Mouse (Mus musculus) natural killer cell, adult 2 months (primary cell): ENCODE measurements around the gene Slc25a40.

Experiments
- DNase-seq, 2 experiments: peaks; one replicate each; pipeline ENCODE4 v3.0.0; 2022; ENCODE audit warnings: low spot score in 2 of 2

The Slc25a40 gene

DNA sequence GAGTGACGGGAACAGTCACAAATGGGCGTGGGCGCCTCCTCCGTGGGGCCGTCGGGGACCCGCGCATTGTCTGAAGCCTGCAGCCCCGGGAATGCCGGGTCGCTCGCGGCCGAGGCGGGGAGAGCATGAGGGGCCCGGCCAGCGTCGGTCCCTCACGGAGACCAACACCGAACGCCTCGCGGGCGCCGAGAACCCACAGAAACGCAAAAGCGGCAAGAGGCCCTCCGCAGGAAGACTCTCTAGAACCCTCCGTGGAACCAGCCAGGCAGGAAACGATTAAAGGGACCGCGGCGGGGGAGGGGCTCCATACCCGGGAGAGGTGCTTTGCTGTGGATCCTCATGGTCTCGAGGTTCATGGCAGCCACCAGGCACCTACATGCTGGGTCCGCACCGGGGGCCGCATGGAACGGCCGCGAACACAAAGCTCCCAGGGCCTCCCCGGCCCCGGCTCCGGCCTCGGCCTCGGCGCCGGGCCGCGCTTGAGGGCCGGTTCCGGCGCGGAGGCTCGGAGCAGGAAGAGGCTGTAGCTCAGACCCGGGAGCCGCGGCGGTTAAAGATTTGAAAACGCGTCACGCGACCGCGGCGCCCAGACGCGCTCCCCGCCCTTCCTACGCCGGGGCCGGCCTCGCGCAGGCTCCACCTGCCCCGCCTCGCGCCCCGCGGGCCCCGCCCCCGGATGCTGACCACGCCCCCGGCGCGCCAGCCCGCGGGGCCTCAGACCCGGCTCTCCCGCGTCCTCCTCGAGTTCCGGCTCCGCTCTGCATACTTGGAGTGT lies at the start of gene Slc25a40, which contains the start of gene Dbf4:
Gene Slc25a40 (plus strand): TSS at position 694 of the 775 bp plus-strand sequence.
Gene Dbf4 (minus strand): TSS at position 560 of the 775 bp plus-strand sequence.
- peak; percentile 88 to 92 for DNase-seq

DNA sequence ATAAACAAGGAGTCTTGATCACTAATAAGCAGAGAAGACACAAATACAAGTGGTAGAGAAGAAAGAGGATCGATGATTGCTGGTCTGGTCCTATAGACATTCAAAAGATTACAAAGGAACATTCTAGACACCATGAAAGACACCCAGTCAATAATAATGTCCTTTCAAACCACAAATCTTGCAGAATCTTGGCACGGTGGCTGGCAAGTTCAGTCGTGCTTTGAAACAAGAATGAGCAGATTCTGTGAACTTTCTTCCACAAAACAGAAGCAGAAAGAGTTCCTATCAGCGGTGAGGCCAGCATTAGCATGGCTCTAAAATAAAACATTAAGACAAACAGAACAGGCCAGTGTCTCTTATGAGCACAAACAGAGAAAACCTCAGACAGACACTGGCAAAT lies 49.2 kb upstream of the Slc25a40 start:
- no peak for DNase-seq

DNA sequence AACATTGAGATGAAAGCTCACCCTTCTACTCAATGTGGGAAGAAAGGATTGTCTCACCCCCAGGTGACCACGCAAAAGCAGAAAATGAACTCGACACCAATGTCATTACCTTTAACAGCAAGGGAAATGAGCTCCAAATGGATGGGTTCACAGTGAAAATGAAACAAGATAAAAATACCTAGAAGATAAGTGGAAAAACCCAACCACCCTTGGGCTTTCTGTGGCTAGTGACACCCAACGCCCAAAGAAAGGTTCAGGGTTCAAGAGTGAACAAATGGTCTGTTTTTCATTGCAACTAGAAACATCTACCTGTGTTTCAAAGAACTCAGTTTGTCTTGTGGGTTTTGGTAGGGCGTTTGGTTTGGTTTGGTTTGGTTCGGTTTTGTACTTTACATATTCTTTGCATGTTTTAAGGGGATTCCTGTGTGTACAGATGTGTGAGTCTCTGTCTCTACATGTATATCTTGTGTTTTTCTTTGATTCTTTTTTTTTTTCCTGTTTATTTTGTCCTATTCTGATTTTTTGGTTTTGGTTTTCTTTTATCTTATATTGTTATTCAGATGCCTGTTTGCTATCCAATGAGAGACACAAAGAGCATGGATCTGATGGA lies 48.2 kb upstream of the Slc25a40 start:
- no peak for DNase-seq

DNA sequence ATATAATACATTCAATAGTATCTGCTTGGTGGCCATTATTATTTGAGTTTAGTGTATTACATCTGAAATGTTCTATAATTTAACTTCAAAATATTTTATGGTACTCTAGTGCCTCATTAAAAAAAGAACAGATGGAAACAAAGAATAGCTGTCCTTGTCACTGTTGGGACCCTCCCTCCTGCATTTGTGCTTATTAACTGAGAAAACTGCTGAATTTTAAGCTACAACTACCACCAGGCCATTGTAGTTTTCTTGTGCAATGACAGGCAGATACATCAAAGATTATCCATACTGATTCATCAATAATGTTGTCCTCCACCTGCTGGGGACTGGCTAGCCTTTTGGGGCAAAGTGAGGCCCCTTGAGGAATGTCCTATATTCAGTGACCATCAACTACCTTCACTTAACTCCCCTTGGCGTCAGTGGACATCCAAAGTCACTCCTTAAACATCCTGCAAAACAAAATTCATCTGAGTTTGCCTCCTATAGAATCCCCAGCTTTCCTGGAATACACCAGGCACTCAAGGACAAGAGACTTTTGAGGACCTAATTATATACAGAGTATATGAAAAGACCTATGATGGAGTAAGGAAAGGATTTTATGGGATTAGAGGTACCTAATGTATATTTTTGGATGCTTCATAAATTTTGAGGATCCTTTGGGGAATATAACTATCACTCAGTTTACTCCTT lies 28.6 kb upstream of the Slc25a40 start:
- DNase-seq = no peak

DNA sequence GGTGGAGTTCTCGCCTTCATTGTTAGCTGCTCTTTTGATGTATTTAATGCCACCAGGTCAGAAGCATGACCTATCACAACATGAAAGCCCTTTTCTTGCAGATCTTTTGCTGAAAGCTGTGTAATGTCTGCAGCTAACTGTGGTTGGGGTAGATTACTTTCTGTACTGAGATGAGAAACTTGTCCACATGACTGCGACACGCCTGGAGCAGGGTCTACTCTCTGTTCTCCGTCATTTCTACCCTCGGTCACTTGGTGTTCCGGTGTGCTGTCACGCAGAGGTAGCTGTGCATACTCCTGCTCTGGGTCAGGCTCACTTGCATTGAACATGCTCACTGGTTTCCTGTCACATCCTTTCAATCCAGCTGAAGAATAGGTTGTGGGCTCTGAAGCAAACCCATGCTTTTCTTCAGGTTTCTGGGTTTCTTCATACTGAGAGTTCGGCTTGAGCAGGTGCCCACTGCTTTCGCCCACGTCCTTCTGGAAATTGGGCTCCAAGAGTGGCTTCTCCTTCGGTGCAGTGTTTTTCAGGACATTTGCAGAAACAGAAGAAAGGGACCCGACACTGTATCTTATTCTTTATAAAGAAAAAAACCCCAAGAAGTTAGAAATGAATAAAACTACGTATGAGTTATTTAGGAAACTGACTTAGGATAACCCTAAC lies 24.9 kb upstream of the Slc25a40 start:
- no peak for DNase-seq

DNA sequence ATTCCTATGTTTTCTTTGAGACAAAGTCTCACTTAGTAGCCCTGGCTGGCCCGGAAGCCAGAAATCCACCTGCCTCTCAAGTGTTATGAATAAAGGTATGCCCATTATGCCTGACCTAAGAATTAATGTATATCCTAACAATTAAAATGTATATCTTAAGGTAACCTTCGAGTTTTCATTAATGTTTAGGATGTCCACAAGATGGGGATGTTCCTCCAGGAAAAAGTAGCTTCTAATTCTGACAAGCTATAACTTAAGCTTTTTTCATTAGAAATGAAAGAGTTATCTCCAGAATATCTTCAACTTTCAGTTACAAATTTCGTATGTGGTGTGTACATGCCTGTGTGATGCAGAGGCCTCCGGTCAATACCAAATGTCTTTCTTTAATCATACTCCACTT lies 13.9 kb upstream of the Slc25a40 start:
- DNase-seq = no peak

DNA sequence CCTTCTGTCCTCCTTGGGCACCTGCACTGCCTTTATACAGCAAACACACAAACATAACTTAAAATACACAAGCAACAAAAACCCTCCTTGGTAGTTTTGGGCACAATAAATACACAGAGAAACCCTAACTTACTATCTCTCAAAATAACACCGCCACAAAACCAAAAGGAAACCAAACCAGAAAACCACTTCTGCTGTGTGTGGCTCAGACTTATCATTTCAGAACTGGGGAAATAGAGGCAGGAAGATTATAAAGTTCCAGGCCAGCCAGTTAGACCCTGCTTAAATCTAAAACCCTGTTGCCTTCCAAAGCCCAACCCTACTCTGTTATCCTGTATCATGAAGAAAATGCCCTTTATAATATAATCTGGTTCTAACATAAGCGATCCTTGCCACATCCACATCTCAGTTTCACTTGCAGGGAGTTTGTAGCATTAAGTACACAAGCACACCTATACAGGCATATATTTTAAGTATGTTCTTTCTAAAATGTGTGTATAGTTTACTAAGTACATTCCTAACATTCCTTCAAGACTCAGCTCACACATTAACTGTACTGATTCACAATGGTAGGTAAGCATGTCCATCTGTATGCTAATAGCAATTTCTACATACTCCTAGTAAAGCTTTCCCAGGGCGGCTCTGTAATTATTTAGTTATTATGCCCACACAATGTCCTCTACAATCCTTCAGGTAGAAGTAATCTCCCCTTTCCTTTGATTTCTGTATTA lies 5.8 kb upstream of the Slc25a40 start:
- DNase-seq = no peak

DNA sequence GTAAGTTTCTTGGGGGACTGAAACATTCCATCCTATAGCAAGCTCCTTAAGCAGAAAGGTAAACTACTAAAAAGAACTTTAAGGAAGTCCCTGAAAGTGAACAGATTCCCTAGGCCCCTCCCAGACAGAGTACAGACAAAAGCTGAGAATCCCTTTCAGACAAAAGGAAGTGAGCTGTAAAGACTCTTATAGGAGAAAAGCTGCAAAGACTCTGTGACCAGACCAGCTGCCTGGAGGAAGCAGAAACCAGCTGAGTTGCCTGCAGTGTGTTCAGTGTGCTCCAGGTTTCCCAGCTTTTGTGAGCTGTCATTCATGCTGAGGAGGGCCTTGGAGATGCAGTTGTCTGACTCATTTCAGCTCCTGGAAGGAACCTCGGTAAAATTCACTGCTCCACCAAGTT lies 5.2 kb upstream of the Slc25a40 start:
- no peak for DNase-seq

DNA sequence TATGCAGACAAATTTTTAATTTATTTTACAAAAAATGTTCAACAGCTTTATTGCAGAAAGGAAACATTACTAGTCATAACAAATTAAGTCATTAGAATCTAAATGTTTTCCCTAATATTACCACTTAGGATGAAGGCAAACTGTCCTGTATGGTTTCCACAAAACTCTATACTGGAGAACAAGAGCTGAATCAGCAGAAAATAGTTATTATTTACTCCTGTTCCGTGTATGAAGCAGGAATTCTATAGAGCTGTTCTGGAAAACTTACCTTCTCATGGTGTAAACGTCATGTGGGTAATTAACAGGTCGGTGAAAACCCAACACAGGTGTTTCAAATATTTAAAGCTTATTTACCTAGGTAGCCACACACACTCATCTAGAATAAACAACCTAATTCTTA lies 1.2 kb upstream of the Slc25a40 start:
- DNase-seq = no peak

DNA sequence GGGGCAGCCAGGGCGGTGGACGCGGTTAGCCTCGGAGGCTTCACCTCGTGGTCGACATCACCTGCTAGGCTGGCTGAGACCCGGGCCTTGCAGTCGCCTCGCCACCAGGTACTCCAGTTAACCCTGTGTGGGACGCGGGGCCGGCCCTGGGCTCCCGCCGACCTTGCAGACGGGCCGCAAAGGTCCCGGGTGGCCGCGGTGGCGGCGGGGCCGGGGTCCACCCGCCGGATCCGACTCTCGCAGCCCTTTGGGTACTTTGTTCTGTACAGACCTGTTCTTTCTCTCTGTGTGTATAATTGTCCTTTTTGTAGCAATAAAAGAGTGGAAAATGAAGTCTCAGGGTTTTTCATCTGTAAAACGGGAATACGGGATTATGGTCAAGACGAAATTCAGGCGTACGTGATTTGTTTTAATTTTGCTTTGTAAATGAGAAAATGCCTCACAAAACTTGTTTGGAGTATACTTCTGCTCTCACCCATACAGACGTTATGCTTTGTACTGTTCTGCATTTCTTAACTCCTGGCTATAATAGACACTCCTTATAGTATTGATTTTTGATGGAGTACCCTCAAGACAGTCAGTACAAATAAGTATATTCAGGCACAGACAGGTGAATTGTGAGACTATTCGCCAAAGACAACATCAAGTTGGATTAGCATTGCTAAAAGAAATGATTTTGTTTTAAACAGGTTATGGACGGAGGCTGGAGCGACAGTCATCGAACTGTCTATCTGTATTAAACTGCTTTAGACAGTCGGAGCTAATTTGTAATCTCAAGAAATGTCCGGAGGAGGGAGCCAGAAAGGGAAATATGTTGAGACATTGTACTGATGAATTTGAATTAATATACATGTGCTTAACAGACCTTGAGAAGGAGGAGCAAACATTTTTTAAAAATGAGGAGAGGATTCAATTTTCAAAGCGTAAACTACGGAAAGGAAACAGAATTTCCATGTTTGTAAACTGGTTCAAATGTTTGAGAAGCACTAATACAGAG lies 580 bp downstream of the Slc25a40 start:
- peak in 1 of 2 experiments; percentile 19 for DNase-seq

DNA sequence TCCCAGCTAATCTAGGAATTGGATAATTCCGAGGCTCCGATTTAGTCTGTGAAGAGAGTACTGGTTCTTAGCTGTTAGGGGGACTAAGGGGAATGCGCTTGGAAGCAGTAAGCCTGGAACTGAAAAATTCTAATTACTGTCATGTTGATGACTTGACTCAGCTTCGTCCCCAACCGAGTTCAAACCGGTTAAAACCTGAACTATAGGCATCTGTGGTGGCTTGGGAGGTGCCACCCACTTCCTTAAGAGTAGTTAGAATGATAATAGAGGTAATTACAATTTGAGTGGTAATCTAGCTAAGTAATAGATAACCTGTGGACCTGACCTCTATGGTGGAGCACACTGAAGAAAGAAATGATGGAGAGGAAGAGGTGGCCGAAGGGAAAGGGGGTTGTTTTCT lies 1.5 kb downstream of the Slc25a40 start:
- DNase-seq = peak in 1 of 2 experiments; percentile 15

DNA sequence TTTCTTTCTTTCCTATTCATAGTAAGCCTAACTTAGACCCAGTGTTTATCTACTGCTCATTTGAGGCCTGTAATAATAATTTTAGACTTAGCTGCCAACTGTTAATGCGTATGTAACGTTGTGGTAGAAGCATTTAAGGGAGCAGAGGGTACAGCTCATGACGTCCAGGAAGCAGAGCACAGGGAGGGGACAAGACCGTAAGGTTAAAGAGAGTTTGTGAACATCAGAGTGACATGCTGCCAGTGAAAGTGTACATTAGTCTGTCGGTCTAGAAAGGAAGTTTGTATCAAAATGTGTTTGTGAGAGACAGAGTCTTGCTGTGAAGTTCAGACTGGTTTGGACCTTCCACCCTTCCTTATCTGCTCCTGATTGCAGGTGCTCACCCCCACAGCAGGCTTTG lies 3.2 kb downstream of the Slc25a40 start:
- no peak for DNase-seq

DNA sequence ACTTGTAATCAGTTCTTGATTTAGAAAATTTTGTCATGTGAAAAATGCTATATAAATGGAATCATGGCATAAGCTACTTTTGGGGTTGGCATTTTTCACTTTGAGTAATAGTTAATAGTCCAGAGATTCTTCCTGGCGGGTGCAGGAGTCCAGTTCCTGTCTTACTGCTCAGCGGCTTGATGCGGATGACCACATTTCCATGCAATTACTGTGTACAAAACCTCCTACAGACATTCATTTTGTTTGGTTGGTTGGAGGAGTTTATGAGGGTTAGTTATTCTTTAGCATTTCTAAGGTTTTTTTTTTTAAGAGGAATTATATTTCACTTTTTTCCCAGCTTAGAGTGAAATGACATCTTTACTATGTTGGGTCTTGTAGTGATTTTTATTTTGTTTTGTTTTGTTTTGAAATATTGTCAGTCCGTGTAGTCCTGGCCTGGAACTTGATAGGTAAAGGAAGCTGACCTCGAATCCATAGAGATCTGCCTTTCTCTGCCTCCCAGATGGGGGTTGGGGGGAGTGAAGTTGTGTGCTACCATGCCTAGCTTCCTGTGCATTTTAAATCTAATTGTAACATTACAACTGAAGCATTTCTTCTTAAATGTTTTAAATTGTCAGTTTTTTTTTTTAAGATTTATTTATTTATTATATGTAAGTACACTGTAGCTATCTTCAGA lies 15.0 kb downstream of the Slc25a40 start:
- no peak for DNase-seq

DNA sequence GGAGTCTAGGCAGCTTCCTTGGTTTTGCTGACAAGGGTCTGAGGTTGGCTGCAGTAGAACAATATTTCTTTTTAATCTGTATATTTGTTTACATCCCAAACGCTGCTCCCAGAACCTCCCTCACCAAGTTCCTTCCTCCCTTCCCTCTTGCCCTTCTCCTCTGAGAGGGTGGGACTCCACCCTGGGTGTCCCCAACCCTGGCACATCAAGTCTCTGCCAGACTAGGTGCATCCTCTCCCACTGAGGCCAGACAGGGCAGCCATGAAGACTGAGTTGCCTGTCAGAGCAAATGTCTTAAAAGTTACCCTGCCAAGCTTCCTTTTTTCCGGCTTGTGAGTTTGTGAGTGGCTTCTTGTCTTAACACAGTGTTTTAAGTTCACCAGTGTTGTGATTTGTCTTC lies 16.4 kb downstream of the Slc25a40 start:
- no peak for DNase-seq

DNA sequence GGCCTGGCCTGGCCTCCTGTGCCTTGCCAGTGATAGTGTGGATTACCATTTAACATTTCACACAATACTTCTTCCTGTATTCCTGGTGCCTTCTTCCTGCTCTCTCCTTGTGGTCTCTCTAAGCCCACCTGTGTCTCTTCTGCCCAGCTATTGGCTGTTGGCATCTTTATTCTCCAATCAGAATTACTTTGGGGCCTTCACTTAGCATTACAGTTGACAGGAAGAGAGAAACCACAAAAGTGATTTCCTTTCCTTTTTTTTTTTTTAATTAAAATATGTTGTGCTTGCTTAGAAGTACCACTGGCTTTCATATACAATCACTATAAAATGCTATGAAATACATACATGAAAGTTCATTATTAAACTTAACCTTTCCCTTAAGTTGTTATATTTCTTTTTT lies 32.9 kb downstream of the Slc25a40 start:
- no peak for DNase-seq

DNA sequence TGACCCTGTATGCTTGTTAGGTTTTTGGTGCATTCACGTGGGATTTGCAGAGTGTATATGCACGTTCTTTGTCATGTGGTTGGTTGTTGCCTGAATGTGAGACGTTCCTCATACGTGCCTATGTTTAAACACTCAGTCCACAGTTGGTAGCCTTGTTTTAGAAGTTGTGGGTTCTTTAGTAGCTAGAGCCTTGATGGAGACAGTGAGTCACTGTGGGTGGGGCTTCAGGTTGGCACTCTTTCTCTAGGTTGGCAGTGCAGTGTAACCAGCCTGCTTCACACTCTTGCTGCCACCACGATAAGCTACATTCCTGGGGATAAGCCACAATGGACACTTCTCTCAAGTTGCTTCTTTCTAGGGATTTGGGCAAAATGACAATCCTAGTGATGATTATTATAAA lies 33.9 kb downstream of the Slc25a40 start:
- DNase-seq = peak; percentile 3 to 26

DNA sequence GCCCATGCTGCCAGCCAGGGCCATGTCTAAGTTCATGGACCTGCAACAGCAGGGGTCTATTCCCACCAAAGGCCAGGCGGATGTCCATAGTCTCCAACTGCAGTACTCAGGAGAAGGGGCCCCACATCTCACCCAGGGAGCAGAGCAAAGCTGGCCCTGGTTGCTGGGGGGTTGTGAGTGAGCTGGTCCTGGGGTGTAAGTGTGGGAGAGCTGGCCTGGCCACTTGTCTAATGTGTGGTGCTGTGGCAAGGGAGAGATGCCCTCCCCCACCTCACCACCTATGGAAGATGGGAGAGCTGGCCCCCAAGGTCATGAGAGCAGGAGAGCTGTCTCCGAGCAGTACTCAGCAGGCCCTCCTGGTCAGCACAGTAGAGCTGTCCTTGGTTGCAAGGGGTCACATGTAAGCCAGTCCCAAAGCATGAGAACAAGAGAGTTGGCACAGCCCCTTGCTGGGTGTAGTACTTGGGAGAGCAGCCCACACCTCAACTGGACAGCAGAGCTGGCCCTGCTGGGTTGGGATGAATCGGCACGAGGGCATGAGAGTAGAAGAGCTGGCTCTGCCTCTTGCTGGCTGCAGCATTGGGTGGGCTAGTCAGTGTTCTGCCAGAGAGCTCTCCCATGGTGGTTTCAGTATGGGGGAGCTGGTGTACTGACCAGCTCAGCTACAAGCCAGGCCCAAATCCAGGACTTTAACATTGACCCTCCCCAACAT lies 65.5 kb downstream of the Slc25a40 start:
- DNase-seq = no peak

DNA sequence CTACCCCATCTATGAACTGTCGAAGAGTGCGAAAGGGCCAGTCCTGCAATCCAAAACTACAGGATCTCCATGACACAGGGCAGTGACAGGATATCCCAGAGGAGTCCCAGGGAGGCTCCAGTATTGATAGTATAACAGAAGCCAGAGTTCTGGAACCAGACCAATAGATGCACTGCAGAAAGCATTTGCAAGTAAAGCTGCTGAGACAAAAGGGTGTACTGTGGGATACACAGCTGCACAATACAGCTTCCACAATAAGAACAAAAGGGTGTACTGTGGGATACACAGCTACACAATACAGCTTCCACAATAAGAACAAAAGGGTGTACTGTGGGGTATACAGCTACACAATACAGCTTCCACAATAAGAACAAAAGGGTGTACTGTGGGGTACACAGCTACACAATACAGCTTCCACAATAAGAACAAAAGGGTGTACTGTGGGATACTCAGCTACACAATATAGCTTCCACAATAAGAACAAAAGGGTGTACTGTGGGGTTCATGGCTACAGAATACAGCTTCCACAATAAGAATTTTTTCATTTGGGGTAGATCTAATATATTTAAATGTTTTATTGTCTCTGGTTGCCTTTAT lies 66.1 kb downstream of the Slc25a40 start:
- no peak for DNase-seq
